Mouse (Mus musculus) heart, adult 10 weeks (tissue): ENCODE data around the gene Egfem1. TPM values are rescaled to one million over a fixed set of nuclear protein-coding genes. Genes with fewer than 3 reads are reported as not detected.

Experiments
- polyA plus RNA-seq: library from polyadenylated mRNA; stranded (reverse); fragments of 350-450 nt; fragmentation: Illumina TruSeq; extraction: RNeasy Lipid Tissue Mini Kit (QIAGEN cat#74804); gene quantifications from one replicate; pipeline ENCODE4 v1.2.3, GENCODE M21; 2014; ENCODE audit warnings: low read depth, low replicate concordance

The Egfem1 gene
- polyA plus RNA-seq: not detected

GRCm38 (mm10) chr3:29081952-29082295, at the start of gene Egfem1:
Egfem1 (plus strand) TSS chr3:29082023.

Other genes with a start within 250 kb of the Egfem1 start
- gene Gm1527, start 189.4 kb upstream of the Egfem1 start, polyA plus RNA-seq: not detected